Mouse (Mus musculus): ENCODE data around the gene Agbl2. TPM values are rescaled to one million over a fixed set of nuclear protein-coding genes. Genes with fewer than 3 reads are reported as not detected.

Gene Agbl2
- polyA plus RNA-seq, 1 experiment, result not detected

GRCm38 (mm10) chr2:90845234-90845633 lies 62.7 kb downstream of the Agbl2 start:
- no peak overlapping the region for H3K4me3 ChIP-seq (ENCODE audit: insufficient read depth, poor library complexity, severe bottlenecking)
- H3K79me2 ChIP-seq (ENCODE audit: control insufficient read depth, insufficient read depth), result peaks cover 32% of the 10 kb centered on the region
- no peaks in the 10 kb centered on the region for H3K27me3 ChIP-seq (ENCODE audit: control insufficient read depth, insufficient read depth, insufficient read length)
- H3K79me3 ChIP-seq (ENCODE audit: low read depth), result peaks cover 29% of the 10 kb centered on the region
- TF ChIP-seq CTCF (IDR thresholded peaks at IDR 0.05; ENCODE audit: control insufficient read depth, insufficient read depth, insufficient read length), result no peak
- TF ChIP-seq FOSL1 (IDR thresholded peaks at IDR 0.05; ENCODE audit: insufficient read depth, low read length, poor library complexity, severe bottlenecking), result no peak
- no peak for TF ChIP-seq USF1 (IDR thresholded peaks at IDR 0.05; ENCODE audit: low read depth)
- TF ChIP-seq MYOD1 (IDR thresholded peaks at IDR 0.05; ENCODE audit: control insufficient read depth, insufficient read length, low read depth), result no peak
- no peak for TF ChIP-seq CEBPB (IDR thresholded peaks at IDR 0.05; ENCODE audit: low read depth)
- TF ChIP-seq MAX (IDR thresholded peaks at IDR 0.05), result no peak
- TF ChIP-seq MYOG (IDR thresholded peaks at IDR 0.05; ENCODE audit: control insufficient read depth, extremely low read depth, insufficient read length), result no peak
- no peak overlapping the region for H3ac ChIP-seq (ENCODE audit: control insufficient read depth, insufficient read length, low read depth)
- H3K36me3 ChIP-seq (ENCODE audit: control insufficient read depth, insufficient read depth), result peaks cover 15% of the 10 kb centered on the region

- peaks cover 41% of the 10 kb centered on the region for H3K79me2 ChIP-seq (ENCODE audit: control insufficient read depth, insufficient read depth)
- no peak overlapping the region for H3ac ChIP-seq (ENCODE audit: control insufficient read depth, insufficient read length, low read depth)
- peaks cover 38% of the 10 kb centered on the region for H3K79me3 ChIP-seq (ENCODE audit: low read depth)
- no peaks in the 10 kb centered on the region for H3K27me3 ChIP-seq (ENCODE audit: control insufficient read depth, insufficient read depth, insufficient read length)
- peaks cover 25% of the 10 kb centered on the region for H3K36me3 ChIP-seq (ENCODE audit: control insufficient read depth, insufficient read depth)
- TF ChIP-seq MYOG (IDR thresholded peaks at IDR 0.05; ENCODE audit: control insufficient read depth, extremely low read depth, insufficient read length), result no peak
- H3K4me3 ChIP-seq (ENCODE audit: insufficient read depth, poor library complexity, severe bottlenecking), result peak overlapping the region; percentile 7
These were observed 63.6 kb downstream of the Agbl2 start for GRCm38 (mm10) chr2:90846171-90846570.

- Histone ChIP-seq H3K36me3 (ENCODE audit: control insufficient read depth, insufficient read depth) (peaks cover 25% of the 10 kb centered on the region), H3K79me3 (ENCODE audit: low read depth) (peaks cover 39% of the 10 kb centered on the region), H3K79me2 (ENCODE audit: control insufficient read depth, insufficient read depth) (peaks cover 45% of the 10 kb centered on the region), H3K4me3 (ENCODE audit: insufficient read depth, poor library complexity, severe bottlenecking) (peak overlapping the region; percentile 7), H3K27me3 (ENCODE audit: control insufficient read depth, insufficient read depth, insufficient read length) (no peaks in the 10 kb centered on the region), H3ac (ENCODE audit: control insufficient read depth, insufficient read length, low read depth) (peak overlapping the region; percentile 70)
- TF ChIP-seq FOSL1 (IDR thresholded peaks at IDR 0.05; ENCODE audit: insufficient read depth, low read length, poor library complexity, severe bottlenecking) (no peak), CEBPB (IDR thresholded peaks at IDR 0.05; ENCODE audit: low read depth) (no peak), MAX (IDR thresholded peaks at IDR 0.05) (no peak), CTCF (IDR thresholded peaks at IDR 0.05; ENCODE audit: control insufficient read depth, insufficient read depth, insufficient read length) (no peak), MYOD1 (IDR thresholded peaks at IDR 0.05; ENCODE audit: control insufficient read depth, insufficient read length, low read depth) (no peak), USF1 (IDR thresholded peaks at IDR 0.05; ENCODE audit: low read depth) (no peak), MYOG (IDR thresholded peaks at IDR 0.05; ENCODE audit: control insufficient read depth, extremely low read depth, insufficient read length) (no peak)
These were observed 64.0 kb downstream of the Agbl2 start for GRCm38 (mm10) chr2:90846597-90846954.

- H3K36me3 ChIP-seq (ENCODE audit: control insufficient read depth, insufficient read depth), result peaks cover 31% of the 10 kb centered on the region
- TF ChIP-seq USF1 (IDR thresholded peaks at IDR 0.05; ENCODE audit: low read depth), result peak; percentile 87
- TF ChIP-seq FOSL1 (IDR thresholded peaks at IDR 0.05; ENCODE audit: insufficient read depth, low read length, poor library complexity, severe bottlenecking), result no peak
- TF ChIP-seq MAX (IDR thresholded peaks at IDR 0.05), result peak; percentile 66
- H3K4me3 ChIP-seq (ENCODE audit: insufficient read depth, poor library complexity, severe bottlenecking), result peak within 1 kb of the TSS; percentile 92
These were observed 64.6 kb downstream of the Agbl2 start, which contains the start of gene Mtch2 for GRCm38 (mm10) chr2:90846955-90847680. Gene Mtch2, plus strand, starts transcription at chr2:90847155.

GRCm38 (mm10) chr2:90847681-90848050 lies 65.1 kb downstream of the Agbl2 start:
- Histone ChIP-seq H3K36me3 (ENCODE audit: control insufficient read depth, insufficient read depth) (peaks cover 36% of the 10 kb centered on the region), H3K27me3 (ENCODE audit: control insufficient read depth, insufficient read depth, insufficient read length) (no peaks in the 10 kb centered on the region), H3K79me2 (ENCODE audit: control insufficient read depth, insufficient read depth) (peaks cover 50% of the 10 kb centered on the region), H3K4me3 (ENCODE audit: insufficient read depth, poor library complexity, severe bottlenecking) (peak overlapping the region; percentile 92), H3K79me3 (ENCODE audit: low read depth) (peaks cover 39% of the 10 kb centered on the region), H3ac (ENCODE audit: control insufficient read depth, insufficient read length, low read depth) (peak overlapping the region; percentile 79)
- TF ChIP-seq MYOG (IDR thresholded peaks at IDR 0.05; ENCODE audit: control insufficient read depth, extremely low read depth, insufficient read length) (no peak), CEBPB (IDR thresholded peaks at IDR 0.05; ENCODE audit: low read depth) (no peak)

More at GRCm38 (mm10) chr2:90846955-90847680, 64.6 kb downstream of the Agbl2 start, which contains the start of gene Mtch2:
- Histone ChIP-seq H3ac (ENCODE audit: control insufficient read depth, insufficient read length, low read depth) (peak within 1 kb of the TSS; percentile 79), H3K79me3 (ENCODE audit: low read depth) (peaks cover 39% of the 10 kb centered on the region), H3K79me2 (ENCODE audit: control insufficient read depth, insufficient read depth) (peaks cover 45% of the 10 kb centered on the region), H3K27me3 (ENCODE audit: control insufficient read depth, insufficient read depth, insufficient read length) (no peaks in the 10 kb centered on the region)

GRCm38 (mm10) chr2:90848331-90848730 lies 65.8 kb downstream of the Agbl2 start:
- TF ChIP-seq CEBPB (IDR thresholded peaks at IDR 0.05; ENCODE audit: low read depth) (peak; percentile 41), CTCF (IDR thresholded peaks at IDR 0.05; ENCODE audit: control insufficient read depth, insufficient read depth, insufficient read length) (no peak)

More at GRCm38 (mm10) chr2:90848331-90848730, 65.8 kb downstream of the Agbl2 start:
- H3K79me3 ChIP-seq (ENCODE audit: low read depth), result peaks cover 39% of the 10 kb centered on the region
- H3K79me2 ChIP-seq (ENCODE audit: control insufficient read depth, insufficient read depth), result peaks cover 50% of the 10 kb centered on the region
- no peaks in the 10 kb centered on the region for H3K27me3 ChIP-seq (ENCODE audit: control insufficient read depth, insufficient read depth, insufficient read length)
- H3K36me3 ChIP-seq (ENCODE audit: control insufficient read depth, insufficient read depth), result peaks cover 43% of the 10 kb centered on the region
- no peak overlapping the region for H3ac ChIP-seq (ENCODE audit: control insufficient read depth, insufficient read length, low read depth)
- H3K4me3 ChIP-seq (ENCODE audit: insufficient read depth, poor library complexity, severe bottlenecking), result peak overlapping the region; percentile 92
